Mouse (Mus musculus): ENCODE results near the gene Itgb5. TPM values are rescaled to one million over a fixed set of nuclear protein-coding genes. Genes with fewer than 3 reads are reported as not detected.
A peak's percentile ranks its signal among the peaks of the same experiment; 100 is the strongest.

Gene Itgb5
- total and polyA plus RNA-seq, 3 experiments = 0.27 to 0.58 TPM; not detected in 1

- TF ChIP-seq TCF12 (IDR thresholded peaks at IDR 0.05; ENCODE audit: low read depth, low read length) (peak; percentile 91), NRF1 (IDR thresholded peaks at IDR 0.05; ENCODE audit: insufficient read depth, low read depth, low read length, poor library complexity, severe bottlenecking) (no peak), ETS1 (IDR thresholded peaks at IDR 0.05; ENCODE audit: low read depth, low read length) (peak; percentile 86), MAX (IDR thresholded peaks at IDR 0.05; ENCODE audit: low read length) (no peak), USF2 (IDR thresholded peaks at IDR 0.05; ENCODE audit: borderline replicate concordance in 1 of 2, insufficient read depth in 1 of 2, low read depth in 1 of 2, low read length in 2 of 2) (no peak), SMC3 (IDR thresholded peaks at IDR 0.05; ENCODE audit: low read depth, low read length) (no peak), MYB (IDR thresholded peaks at IDR 0.05; ENCODE audit: low read depth, low read length) (peak; percentile 100), EP300 (IDR thresholded peaks at IDR 0.05; ENCODE audit: low read depth in 1 of 2, low read length in 2 of 2) (peak; percentile 97 to 99), CHD2 (IDR thresholded peaks at IDR 0.05; ENCODE audit: low read length) (no peak), MYC (IDR thresholded peaks at IDR 0.05; ENCODE audit: low read depth, low read length) (peak; percentile 84; the same call in 1 of the 2 replicates), MXI1 (IDR thresholded peaks at IDR 0.05; ENCODE audit: low read depth, low read length) (no peak), MEF2A (IDR thresholded peaks at IDR 0.05; ENCODE audit: extremely low read depth, insufficient replicate concordance, low read depth, low read length, poor library complexity, severe bottlenecking) (no peak)
Measured at GRCm38 (mm10) chr16:33781789-33782728, 47.4 kb upstream of the Itgb5 start (continued).

- Histone ChIP-seq H3K9ac (ENCODE audit: control insufficient read depth, low read depth, low read length, poor library complexity, severe bottlenecking) (peak overlapping the region; percentile 54), H3K27ac (ENCODE audit: control insufficient read depth, low read depth, low read length) (peak overlapping the region; percentile 97), H3K79me2 (ENCODE audit: control insufficient read depth, insufficient read depth, low read length, poor library complexity) (no peaks in the 10 kb centered on the region), H3K9me3 (replicated peaks; ENCODE audit: insufficient read depth, low read length) (no peaks in the 10 kb centered on the region), H3K27me3 (ENCODE audit: control insufficient read depth in 1 of 2, insufficient read depth in 2 of 2, low read length in 2 of 2) (no peaks in the 10 kb centered on the region), H3K4me3 (ENCODE audit: control insufficient read depth in 1 of 2, insufficient read depth in 1 of 2, low read depth in 2 of 2, low read length in 2 of 2) (no peak overlapping the region), H3K36me3 (ENCODE audit: control insufficient read depth in 1 of 2, insufficient read depth in 2 of 2, low read length in 2 of 2) (peaks cover 0 to 53% of the 10 kb centered on the region in 2 experiments; a peak in 2 of 4 replicates), H3K4me1 (ENCODE audit: control insufficient read depth in 1 of 2, insufficient read depth in 2 of 2, low read length in 2 of 2) (peaks cover 38 to 64% of the 10 kb centered on the region in 2 experiments)
- DNase-seq (ENCODE audit: low read depth, low spot score) = no peak
- TF ChIP-seq UBTF (IDR thresholded peaks at IDR 0.05; ENCODE audit: borderline replicate concordance, insufficient read depth, low read depth, low read length) (no peak), NELFE (IDR thresholded peaks at IDR 0.05; ENCODE audit: low read depth, low read length) (peak; percentile 15; the same call in 1 of the 2 replicates), ZMIZ1 (IDR thresholded peaks at IDR 0.05; ENCODE audit: low read depth, low read length) (peak; percentile 57; the same call in 1 of the 2 replicates), MYB (IDR thresholded peaks at IDR 0.05; ENCODE audit: low read depth, low read length) (no peak), CHD1 (IDR thresholded peaks at IDR 0.05; ENCODE audit: low read depth, low read length) (peak; percentile 93), USF2 (IDR thresholded peaks at IDR 0.05; ENCODE audit: borderline replicate concordance in 1 of 2, insufficient read depth in 1 of 2, low read depth in 1 of 2, low read length in 2 of 2) (no peak), JUND (IDR thresholded peaks at IDR 0.05; ENCODE audit: low read depth, low read length) (0 out of 2 replicates have a peak, but pooled peaks have one; percentile 50), GATA1 (IDR thresholded peaks at IDR 0.05; ENCODE audit: low read depth, low read length) (no peak), POLR2A (IDR thresholded peaks at IDR 0.05; ENCODE audit: control insufficient read depth in 1 of 2, insufficient read depth in 1 of 2, low read depth in 1 of 2, low read length in 2 of 2, poor library complexity in 1 of 2) (no peak), RCOR1 (IDR thresholded peaks at IDR 0.05; ENCODE audit: low read depth, low read length) (peak; percentile 30; the same call in 1 of the 2 replicates)
Measured at GRCm38 (mm10) chr16:33782729-33783091, 46.8 kb upstream of the Itgb5 start.
